Mouse (Mus musculus): ENCODE data around the gene Phpt1.

DNA sequence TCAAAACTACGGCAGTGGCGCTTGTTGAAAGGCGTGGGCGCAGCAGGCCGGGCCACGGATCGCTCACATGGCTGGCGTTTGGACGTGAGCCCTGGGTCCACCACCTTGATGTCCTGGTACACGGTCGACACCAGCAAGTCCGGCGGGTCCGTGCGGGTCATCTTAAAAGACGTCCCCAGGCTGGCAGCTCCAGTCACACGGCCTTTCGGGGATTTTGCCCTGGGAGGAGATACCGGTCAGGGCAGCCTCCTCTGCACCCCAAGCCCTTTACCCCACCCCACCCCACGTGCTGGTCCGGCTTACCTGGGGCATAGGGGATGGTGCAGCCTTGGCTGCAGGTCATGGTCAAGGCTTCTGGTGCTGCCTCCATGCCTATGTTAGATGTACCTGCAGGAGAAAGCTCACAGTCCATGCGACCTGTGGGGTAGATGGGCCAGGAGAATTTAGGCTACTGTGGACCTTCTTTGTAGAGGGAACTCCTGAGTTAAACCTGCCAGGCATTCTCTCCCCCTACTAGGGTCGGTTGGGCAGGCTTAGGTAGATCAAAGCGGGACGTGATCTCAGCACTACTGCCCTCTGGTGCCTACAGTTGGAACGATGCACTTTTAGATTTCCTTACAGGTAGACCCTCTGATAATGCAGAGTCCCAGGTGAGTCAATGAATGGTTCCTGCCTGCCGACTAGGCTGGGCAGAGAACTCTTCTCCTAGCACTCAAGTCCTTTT lies 4.9 kb upstream of the Phpt1 start:
- TF ChIP-seq CTCF (IDR thresholded peaks at IDR 0.05; ENCODE audit: control insufficient read depth, insufficient read depth, insufficient replicate concordance, low read depth, low read length) (no peak), POLR2A (IDR thresholded peaks at IDR 0.05; ENCODE audit: control insufficient read depth, low read depth, low read length) (no peak)
